Mouse (Mus musculus) forebrain, embryonic 12.5 days (tissue): ENCODE results near the gene Gm11032. TPM values are rescaled to one million over a fixed set of nuclear protein-coding genes. Genes with fewer than 3 reads are reported as not detected.
"Not testable (repeated sequence)": the region's sequence is repeated elsewhere in the genome, so short reads cannot be mapped to it uniquely, and the experiment has no call there.

Experiments
- ATAC-seq: fragments of 200-750 bp; cut with Nextera tagmentation; 2 replicates; pipeline ENCODE4 v1.8.0; 2017; ENCODE audit warnings: moderate TSS enrichment; ENCODE audit not compliant: low FRiP score
- H3K27ac ChIP-seq: fragments of 300-500 bp; sonication (generic); 2 replicates; pipeline ENCODE4 v1.5.1; 2016; ENCODE audit warnings: mild to moderate bottlenecking
- H3K27me3 ChIP-seq: fragments of 300-500 bp; sonication (generic); 2 replicates; pipeline ENCODE4 v1.6.1; 2016; ENCODE audit warnings: mild to moderate bottlenecking
- H3K36me3 ChIP-seq: fragments of 300-500 bp; sonication (generic); replicated peaks from 2 replicates; pipeline ENCODE4 v1.6.1; 2016; ENCODE audit warnings: mild to moderate bottlenecking
- H3K4me1 ChIP-seq: fragments of 300-500 bp; sonication (generic); 2 replicates; pipeline ENCODE4 v1.6.1; 2016
- H3K4me2 ChIP-seq: fragments of 300-500 bp; sonication (generic); 2 replicates; pipeline ENCODE4 v1.6.1; 2016; ENCODE audit warnings: mild to moderate bottlenecking, moderate library complexity
- H3K4me3 ChIP-seq: fragments of 300-500 bp; sonication (generic); replicated peaks from 2 replicates; pipeline ENCODE4 v1.5.1; 2016; ENCODE audit warnings: mild to moderate bottlenecking
- H3K9ac ChIP-seq: fragments of 300-500 bp; sonication (generic); 2 replicates; pipeline ENCODE4 v1.6.1; 2016; ENCODE audit warnings: mild to moderate bottlenecking
- H3K9me3 ChIP-seq: fragments of 300-500 bp; sonication (generic); 2 replicates; pipeline ENCODE4 v1.6.1; 2016
- WGBS: fragments of 180-500 bp; shearing (Covaris S2); methylation state at CpG from one replicate; pipeline ENCODE4 v1.1.7; 2016; 5-methylcytosine and 5-hydroxymethylcytosine counted together
- polyA plus RNA-seq: library from polyadenylated mRNA; unstranded; fragments of >200 nt; fragmentation: Nextera tagmentation; extraction: Ambion mirVana; gene quantifications from 2 replicates; pipeline ENCODE4 v1.2.1, GENCODE M21; 2016

Gm11032 gene
- not detected in 2 replicates for polyA plus RNA-seq

DNA sequence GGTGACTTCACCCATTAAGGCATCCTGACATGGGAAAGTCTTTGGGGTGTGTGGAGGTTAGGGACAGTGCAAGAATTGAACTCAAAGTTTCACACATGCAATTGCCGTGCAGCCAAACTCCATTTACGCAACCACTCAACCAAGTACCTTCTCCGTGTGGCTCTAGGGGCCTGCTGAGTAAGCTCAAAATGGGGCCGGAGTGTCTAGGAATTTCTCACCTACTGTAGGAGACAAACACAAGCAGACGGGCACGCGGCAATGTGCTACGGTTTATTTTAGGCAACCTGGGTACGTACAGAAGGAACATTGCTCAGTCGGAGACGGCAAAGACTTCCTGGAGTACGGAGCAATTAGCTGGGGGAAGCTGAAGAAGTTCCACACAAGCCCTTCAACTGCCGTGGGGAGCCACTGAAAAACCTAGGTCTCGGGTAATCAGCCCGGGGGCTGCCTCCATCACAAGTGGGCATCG lies at the start of gene Gm11032:
Gm11032 (plus strand) TSS at position 51 of the 469 bp plus-strand sequence.
- no peak within 1 kb of the TSS for H3K27ac ChIP-seq
- no peak for ATAC-seq
- H3K4me2 ChIP-seq, result no peak within 1 kb of the TSS
- H3K27me3 ChIP-seq, result no peaks in the 10 kb centered on the region
- no peaks in the 10 kb centered on the region for H3K9me3 ChIP-seq
- no peak within 1 kb of the TSS for H3K4me3 ChIP-seq
- 88% methylated on average over 16 of the region's 16 CpGs for WGBS
- no peaks in the 10 kb centered on the region for H3K36me3 ChIP-seq
- no peak within 1 kb of the TSS for H3K9ac ChIP-seq
- H3K4me1 ChIP-seq, result no peaks in the 10 kb centered on the region

- H3K9me3 ChIP-seq, result no peaks in the 10 kb centered on the region
- H3K9ac ChIP-seq, result no peak overlapping the region
- WGBS, result 80% methylated on average over 4 of the region's 4 CpGs
- no peaks in the 10 kb centered on the region for H3K36me3 ChIP-seq
- H3K27me3 ChIP-seq, result no peaks in the 10 kb centered on the region
- H3K4me2 ChIP-seq, result no peak overlapping the region
- no peak overlapping the region for H3K4me3 ChIP-seq
- peaks cover 3% of the 10 kb centered on the region; the same call in 1 of the 2 replicates for H3K4me1 ChIP-seq
- no peak overlapping the region for H3K27ac ChIP-seq
- no peak for ATAC-seq
These were observed 48.4 kb upstream of the Gm11032 start for GRCm38 (mm10) chr11:4571491-4571901.

GRCm38 (mm10) chr11:4576090-4576732 lies 43.7 kb upstream of the Gm11032 start:
- 92% methylated on average over 2 of the region's 2 CpGs for WGBS

DNA sequence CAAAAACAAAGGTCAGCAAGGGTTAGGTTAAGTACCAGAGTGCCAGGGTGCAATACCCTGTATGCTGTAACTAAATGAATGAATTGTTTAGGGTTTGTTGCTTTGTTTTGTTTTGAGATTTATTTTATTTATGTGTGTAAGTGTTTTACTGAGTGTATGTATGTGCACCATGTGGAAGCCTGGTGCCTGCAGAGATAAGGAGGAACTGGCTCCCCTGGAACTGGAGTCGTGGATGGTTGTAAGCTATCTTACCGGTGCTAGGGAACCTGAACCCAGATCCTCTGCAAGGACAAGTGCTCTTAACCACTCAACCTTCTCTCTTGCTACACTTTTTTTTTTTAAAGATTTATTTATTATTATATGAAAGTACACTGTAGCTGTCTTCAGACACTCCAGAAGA lies 42.8 kb upstream of the Gm11032 start:
- Histone ChIP-seq H3K27me3 (no peaks in the 10 kb centered on the region), H3K4me1 (peaks cover 3% of the 10 kb centered on the region; the same call in 1 of the 2 replicates), H3K27ac (no peak overlapping the region), H3K4me2 (no peak overlapping the region), H3K4me3 (no peak overlapping the region), H3K9ac (no peak overlapping the region), H3K9me3 (no peaks in the 10 kb centered on the region), H3K36me3 (no peaks in the 10 kb centered on the region)
- no peak for ATAC-seq
- 93% methylated on average over 2 of the region's 2 CpGs for WGBS

More at GRCm38 (mm10) chr11:4576090-4576732, 43.7 kb upstream of the Gm11032 start:
- not testable (repeated sequence) for H3K36me3 ChIP-seq, H3K27me3 ChIP-seq, ATAC-seq, H3K9ac ChIP-seq, H3K4me3 ChIP-seq, H3K4me1 ChIP-seq, H3K4me2 ChIP-seq, H3K27ac ChIP-seq, H3K9me3 ChIP-seq

- no peak for ATAC-seq
- 89% methylated on average over 2 of the region's 2 CpGs for WGBS
- peaks cover 3% of the 10 kb centered on the region; the same call in 1 of the 2 replicates for H3K4me1 ChIP-seq
- H3K27ac ChIP-seq, result no peak overlapping the region
- H3K36me3 ChIP-seq, result no peaks in the 10 kb centered on the region
- H3K4me2 ChIP-seq, result no peak overlapping the region
- no peaks in the 10 kb centered on the region for H3K27me3 ChIP-seq
- no peaks in the 10 kb centered on the region for H3K9me3 ChIP-seq
- H3K9ac ChIP-seq, result no peak overlapping the region
- H3K4me3 ChIP-seq, result no peak overlapping the region
These were observed 41.2 kb upstream of the Gm11032 start for GRCm38 (mm10) chr11:4578682-4579081.

- H3K4me2 ChIP-seq, result no peak overlapping the region
- H3K4me3 ChIP-seq, result no peak overlapping the region
- no peak for ATAC-seq
- no peak overlapping the region for H3K27ac ChIP-seq
- 0 out of 2 replicates have a peak, but pooled peaks cover 3% of the 10 kb centered on the region for H3K36me3 ChIP-seq
- peaks cover 13% of the 10 kb centered on the region for H3K4me1 ChIP-seq
- no peaks in the 10 kb centered on the region for H3K9me3 ChIP-seq
- no peaks in the 10 kb centered on the region for H3K27me3 ChIP-seq
- no peak overlapping the region for H3K9ac ChIP-seq
- WGBS, result 90% methylated on average over 4 of the region's 4 CpGs
These were observed 28.1 kb upstream of the Gm11032 start for GRCm38 (mm10) chr11:4591811-4592210.

- Histone ChIP-seq H3K4me1 (peaks cover 13% of the 10 kb centered on the region), H3K36me3 (0 out of 2 replicates have a peak, but pooled peaks cover 3% of the 10 kb centered on the region), H3K4me2 (peak overlapping the region; percentile 61), H3K27ac (no peak overlapping the region), H3K4me3 (peak overlapping the region; percentile 96), H3K9ac (peak overlapping the region; percentile 98; the same call in 1 of the 2 replicates), H3K27me3 (no peaks in the 10 kb centered on the region), H3K9me3 (no peaks in the 10 kb centered on the region)
- 38% methylated on average over 5 of the region's 5 CpGs for WGBS
- no peak for ATAC-seq
These were observed 26.4 kb upstream of the Gm11032 start for GRCm38 (mm10) chr11:4593491-4593848.

- ATAC-seq, result peak; percentile 92
- Histone ChIP-seq H3K27me3 (no peaks in the 10 kb centered on the region), H3K27ac (peak overlapping the region; percentile 95), H3K4me3 (peak overlapping the region; percentile 96), H3K36me3 (0 out of 2 replicates have a peak, but pooled peaks cover 3% of the 10 kb centered on the region), H3K9ac (peak overlapping the region; percentile 98), H3K9me3 (no peaks in the 10 kb centered on the region), H3K4me2 (peak overlapping the region; percentile 61), H3K4me1 (peaks cover 13% of the 10 kb centered on the region)
- 1% methylated on average over 44 of the region's 45 CpGs for WGBS
These were observed 25.8 kb upstream of the Gm11032 start for GRCm38 (mm10) chr11:4593849-4594607.

GRCm38 (mm10) chr11:4594608-4595500 lies 25.0 kb upstream of the Gm11032 start, which contains the start of gene Mtmr3:
TSS of gene Mtmr3 (minus strand) at chr11:4594863.
- H3K4me1 ChIP-seq, result peaks cover 13% of the 10 kb centered on the region
- 6% methylated on average over 46 of the region's 53 CpGs for WGBS

DNA sequence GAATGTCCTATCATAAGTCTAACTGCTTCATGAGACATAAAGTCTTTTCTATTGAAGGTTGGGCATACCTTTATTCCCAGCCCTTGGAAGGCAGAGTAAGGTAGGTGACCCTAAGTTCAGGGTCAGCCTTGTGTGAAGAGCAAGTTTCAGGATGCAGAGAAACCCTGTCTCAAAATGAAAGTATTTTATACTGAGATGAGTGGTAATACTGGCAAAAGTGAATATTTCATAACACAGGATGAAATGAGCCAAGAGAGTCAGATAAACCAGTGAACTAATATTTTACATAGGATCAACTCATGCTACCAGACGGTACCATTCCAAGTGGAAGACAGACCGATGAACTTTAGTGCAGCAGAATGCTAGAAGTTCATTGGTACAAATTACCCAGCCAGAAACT lies 21.5 kb upstream of the Gm11032 start:
- ATAC-seq, result no peak
- Histone ChIP-seq H3K4me3 (no peak overlapping the region), H3K27me3 (no peaks in the 10 kb centered on the region), H3K9me3 (no peaks in the 10 kb centered on the region), H3K36me3 (no peaks in the 10 kb centered on the region), H3K27ac (no peak overlapping the region), H3K4me2 (no peak overlapping the region), H3K4me1 (peaks cover 16% of the 10 kb centered on the region), H3K9ac (no peak overlapping the region)
- 100% methylated on average over 2 of the region's 2 CpGs for WGBS

More at GRCm38 (mm10) chr11:4594608-4595500, 25.0 kb upstream of the Gm11032 start, which contains the start of gene Mtmr3:
- peak within 1 kb of the TSS; percentile 98 for H3K9ac ChIP-seq
- peak; percentile 96 for ATAC-seq
- H3K27ac ChIP-seq, result peak within 1 kb of the TSS; percentile 95
- no peaks in the 10 kb centered on the region for H3K9me3 ChIP-seq
- peak within 1 kb of the TSS; percentile 61 for H3K4me2 ChIP-seq
- no peaks in the 10 kb centered on the region for H3K27me3 ChIP-seq
- no peaks in the 10 kb centered on the region for H3K36me3 ChIP-seq
- H3K4me3 ChIP-seq, result peak within 1 kb of the TSS; percentile 96

DNA sequence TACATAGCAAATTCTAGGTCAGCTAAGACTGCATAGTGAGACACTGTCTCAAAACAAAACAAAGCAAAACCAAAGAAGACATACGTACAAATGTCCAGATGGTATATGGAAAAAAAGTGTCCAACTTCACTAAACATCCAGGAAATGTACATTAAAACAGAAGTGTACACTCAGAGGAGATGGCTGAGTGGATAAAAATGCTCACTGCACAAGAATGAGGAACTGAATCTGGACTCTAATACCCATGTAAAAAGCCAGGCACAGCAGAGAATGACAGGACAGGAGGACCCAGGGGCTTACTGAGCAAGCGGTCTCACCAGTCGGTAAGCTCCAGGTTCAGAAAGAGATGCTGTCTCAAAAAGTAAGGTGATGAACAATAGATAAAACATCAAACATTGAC lies 20.0 kb upstream of the Gm11032 start:
- H3K27me3 ChIP-seq, result no peaks in the 10 kb centered on the region
- H3K4me2 ChIP-seq, result no peak overlapping the region
- peaks cover 13% of the 10 kb centered on the region for H3K4me1 ChIP-seq
- no peaks in the 10 kb centered on the region for H3K9me3 ChIP-seq
- no peak overlapping the region for H3K4me3 ChIP-seq
- 97% methylated on average over 3 of the region's 3 CpGs for WGBS
- H3K36me3 ChIP-seq, result no peaks in the 10 kb centered on the region
- no peak for ATAC-seq
- H3K9ac ChIP-seq, result no peak overlapping the region
- H3K27ac ChIP-seq, result no peak overlapping the region
